Comparison of ENCODE assay signal across 9 mouse cellular contexts in genomic region chr6:53164423-53164841, GRCm38 (mm10).
DNase-seq lines count a peak whose midpoint lies in the region; ATAC-seq lines count a peak whose summit lies in the region.
"Had no signal": no experiment of that assay in that cellular context is flagged by ENCODE, and none has a peak within 500 bp of the region (broad histone marks: within the 10 kb centered on the region; RNA-seq: fewer than 3 reads in every experiment).

No protein-coding gene starts in this region.

- H3K4me2 ChIP-seq in heart, embryonic 13.5 days = peak overlapping the region; percentile 67
- peak overlapping the region; percentile 49 for H3K4me2 ChIP-seq in lung, embryonic 15.5 days

- H3K9ac ChIP-seq in heart, embryonic 13.5 days = peak overlapping the region; percentile 66
- no peak overlapping the region for H3K9ac ChIP-seq in lung, embryonic 15.5 days

- no peaks in the 10 kb centered on the region for H3K36me3 ChIP-seq in heart, embryonic 13.5 days
- H3K36me3 ChIP-seq in lung, embryonic 15.5 days = no peaks in the 10 kb centered on the region

- H3K4me3 ChIP-seq in heart, embryonic 13.5 days = peak overlapping the region; percentile 46
- H3K4me3 ChIP-seq in lung, embryonic 15.5 days = peak overlapping the region; percentile 27

- no peaks in the 10 kb centered on the region for H3K27me3 ChIP-seq in heart, embryonic 13.5 days (replicated peaks)
- H3K27me3 ChIP-seq in lung, embryonic 15.5 days = peaks cover 7% of the 10 kb centered on the region; the same call in 1 of the 2 replicates
- H3K27me3 ChIP-seq: CH12.LX had no signal

- no peaks in the 10 kb centered on the region for H3K9me3 ChIP-seq in heart, embryonic 13.5 days
- H3K9me3 ChIP-seq in lung, embryonic 15.5 days = no peaks in the 10 kb centered on the region

- H3K27ac ChIP-seq in heart, embryonic 13.5 days (replicated peaks) = no peak overlapping the region
- H3K27ac ChIP-seq in lung, embryonic 15.5 days = no peak overlapping the region

- H3K4me1 ChIP-seq in heart, embryonic 13.5 days = peaks cover 4% of the 10 kb centered on the region; the same call in 1 of the 2 replicates
- H3K4me1 ChIP-seq in lung, embryonic 15.5 days = 0 out of 2 replicates have a peak, but pooled peaks cover 7% of the 10 kb centered on the region

- no peak for ATAC-seq in frontal cortex, adult (ENCODE audit: low TSS enrichment)
- no peak for ATAC-seq in heart, embryonic 13.5 days (ENCODE audit: extremely low read depth, insufficient number of reproducible peaks, low FRiP score, low TSS enrichment)
- ATAC-seq in lung, embryonic 15.5 days (ENCODE audit: borderline replicate concordance, extremely low read depth, low FRiP score, low TSS enrichment) = no peak

- peak; percentile 6 to 30 for DNase-seq in frontal cortex, postnatal 36 days (ENCODE audit: low spot score in 2 of 2)
- peak; percentile 27 for DNase-seq in brain, adult 2 months (ENCODE audit: low read depth, low spot score)
- peak; percentile 68 for DNase-seq in kidney, postnatal 10 days
- peak; percentile 15 for DNase-seq in right cerebral cortex, postnatal 14 days
- DNase-seq in gastrocnemius, postnatal 4 days (ENCODE audit: low spot score in 2 of 2) = no peak

- 6% methylated on average over 10 of the region's 10 CpGs for WGBS in heart, embryonic 13.5 days
- 4% methylated on average over 10 of the region's 10 CpGs for WGBS in lung, embryonic 15.5 days

Comparison
In these comparisons a context has a peak if more than half of its experiments do, and no peak if none do; other contexts are left out.
1. DNase-seq: peak in frontal cortex, postnatal 36 days (2 of 2), brain, adult 2 months (single experiment), kidney, postnatal 10 days (single experiment) and right cerebral cortex, postnatal 14 days (single experiment); none in gastrocnemius, postnatal 4 days (0 of 2).